Comparison of ENCODE assay signal across 27 mouse cellular contexts in the genomic region with DNA sequence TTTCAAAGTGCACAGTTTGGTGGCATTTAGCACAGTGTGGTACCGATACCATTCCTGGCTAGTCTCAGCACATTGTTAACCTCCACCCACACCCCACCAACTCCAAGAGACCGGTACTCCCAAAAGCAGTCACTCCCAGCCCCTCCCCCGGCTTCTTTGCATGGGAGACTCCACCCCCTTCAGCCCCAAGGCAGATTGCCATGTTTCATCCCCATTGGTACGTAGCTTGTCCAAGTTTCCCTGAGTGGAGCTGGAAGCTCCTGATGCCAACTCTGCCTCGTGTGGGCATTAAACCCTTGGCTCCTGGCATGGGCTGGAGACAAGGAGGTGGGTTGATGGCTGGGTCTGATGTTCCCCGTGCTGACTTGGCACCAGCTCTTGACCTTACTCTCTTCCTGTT.
A peak's percentile ranks its signal among the peaks of the same experiment; 100 is the strongest.
DNase-seq lines count a peak whose midpoint lies in the region; ATAC-seq and TF ChIP-seq lines count a peak whose summit lies in the region.
"Had no signal": no experiment of that assay in that cellular context is flagged by ENCODE, and none has a peak within 500 bp of the region (broad histone marks: within the 10 kb centered on the region; RNA-seq: fewer than 3 reads in every experiment).

No protein-coding gene starts in this region.

- H3K9me3 ChIP-seq in hindbrain, postnatal 0 days (ENCODE audit: low read length), result no peaks in the 10 kb centered on the region
- H3K9me3 ChIP-seq in hindbrain, embryonic 14.5 days (ENCODE audit: control insufficient read depth, low read length), result no peaks in the 10 kb centered on the region
- no peaks in the 10 kb centered on the region for H3K9me3 ChIP-seq in intestine, embryonic 15.5 days
- H3K9me3 ChIP-seq: embryonic facial prominence, embryonic 13.5 days; heart, embryonic 10.5 days; heart, embryonic 15.5 days; hindbrain, embryonic 12.5 days; limb, embryonic 10.5 days; limb, embryonic 15.5 days; neural tube, embryonic 13.5 days had no signal

- no peak overlapping the region for H3K9ac ChIP-seq in hindbrain, postnatal 0 days (replicated peaks; ENCODE audit: low read length)
- H3K9ac ChIP-seq in hindbrain, embryonic 14.5 days, result no peak overlapping the region
- H3K9ac ChIP-seq in intestine, embryonic 15.5 days, result no peak overlapping the region
- H3K9ac ChIP-seq: embryonic facial prominence, embryonic 13.5 days; heart, embryonic 15.5 days; hindbrain, embryonic 12.5 days; limb, embryonic 15.5 days; liver, embryonic 14.5 days; lung, embryonic 14.5 days; neural tube, embryonic 13.5 days had no signal

- H3K27me3 ChIP-seq in hindbrain, postnatal 0 days (ENCODE audit: insufficient read depth, low read length), result no peaks in the 10 kb centered on the region
- H3K27me3 ChIP-seq in hindbrain, embryonic 14.5 days (ENCODE audit: control insufficient read depth, insufficient read depth, low read length), result no peaks in the 10 kb centered on the region
- H3K27me3 ChIP-seq in intestine, embryonic 15.5 days (replicated peaks), result no peaks in the 10 kb centered on the region
- H3K27me3 ChIP-seq: CH12.LX; embryonic facial prominence, embryonic 13.5 days; heart, embryonic 15.5 days; limb, embryonic 15.5 days had no signal

- no peak overlapping the region for H3K4me2 ChIP-seq in hindbrain, postnatal 0 days (ENCODE audit: low read depth, low read length)
- H3K4me2 ChIP-seq in hindbrain, embryonic 14.5 days (replicated peaks), result no peak overlapping the region
- H3K4me2 ChIP-seq in intestine, embryonic 15.5 days (replicated peaks), result no peak overlapping the region
- H3K4me2 ChIP-seq: embryonic facial prominence, embryonic 13.5 days; heart, embryonic 15.5 days; hindbrain, embryonic 12.5 days; limb, embryonic 15.5 days; lung, embryonic 14.5 days; neural tube, embryonic 13.5 days had no signal

- no peak overlapping the region for H3K27ac ChIP-seq in hindbrain, postnatal 0 days
- no peak overlapping the region for H3K27ac ChIP-seq in hindbrain, embryonic 14.5 days
- H3K27ac ChIP-seq in intestine, embryonic 15.5 days, result no peak overlapping the region
- H3K27ac ChIP-seq: embryonic facial prominence, embryonic 13.5 days; heart, embryonic 10.5 days; heart, embryonic 15.5 days; hindbrain, embryonic 12.5 days; limb, embryonic 10.5 days; limb, embryonic 15.5 days; liver, embryonic 14.5 days; neural tube, embryonic 13.5 days had no signal

- ATAC-seq in hindbrain, postnatal 0 days, result peak; percentile 38; the same call in 1 of the 2 replicates
- ATAC-seq in hindbrain, embryonic 14.5 days (ENCODE audit: low FRiP score), result no peak
- ATAC-seq in intestine, embryonic 15.5 days, result no peak
- ATAC-seq: activated CD4-positive, CD25-positive, alpha-beta regulatory T cell, adult 4 months; inflammation-experienced regulatory T-cells, adult 6 months had no signal

- no peak for TF ChIP-seq CTCF in hindbrain, postnatal 0 days (IDR thresholded peaks at IDR 0.05; ENCODE audit: low read depth)

- H3K36me3 ChIP-seq in hindbrain, postnatal 0 days (ENCODE audit: insufficient read depth, low read length), result no peaks in the 10 kb centered on the region
- no peaks in the 10 kb centered on the region for H3K36me3 ChIP-seq in hindbrain, embryonic 14.5 days (replicated peaks; ENCODE audit: control insufficient read depth, insufficient read depth)
- H3K36me3 ChIP-seq in intestine, embryonic 15.5 days, result no peaks in the 10 kb centered on the region
- H3K36me3 ChIP-seq: embryonic facial prominence, embryonic 13.5 days; heart, embryonic 10.5 days; heart, embryonic 15.5 days; hindbrain, embryonic 12.5 days; limb, embryonic 10.5 days; limb, embryonic 15.5 days; neural tube, embryonic 13.5 days had no signal

- peak; percentile 63 for DNase-seq in hindbrain, postnatal 0 days (ENCODE audit: low spot score)
- DNase-seq in hindbrain, embryonic 14.5 days (ENCODE audit: low spot score), result no peak
- peak; percentile 10 for DNase-seq in right cerebral cortex, postnatal 4 days
- DNase-seq in right cerebral cortex, postnatal 25 days, result no peak
- peak; percentile 51 for DNase-seq in ZHBTc4 (ENCODE audit: low read depth, low spot score)
- DNase-seq: adrenal gland, adult 2 months; adrenal gland, postnatal 36 days; B cell, adult 2 months; cerebellum, adult 8-10 months; gastrocnemius, postnatal 14 days; kidney, adult 18-20 months; kidney, postnatal 36 days; lung, embryonic 14.5 days; lung, postnatal 14 days; thymus, postnatal 4 days had no signal

- no peak overlapping the region for H3K4me3 ChIP-seq in hindbrain, postnatal 0 days (ENCODE audit: low read length)
- H3K4me3 ChIP-seq in hindbrain, embryonic 14.5 days (replicated peaks; ENCODE audit: low read length), result no peak overlapping the region
- H3K4me3 ChIP-seq in intestine, embryonic 15.5 days (replicated peaks), result no peak overlapping the region
- H3K4me3 ChIP-seq: embryonic facial prominence, embryonic 13.5 days; heart, embryonic 10.5 days; heart, embryonic 15.5 days; hindbrain, embryonic 12.5 days; limb, embryonic 10.5 days; limb, embryonic 15.5 days; neural tube, embryonic 13.5 days had no signal

- 44% methylated on average over 6 of the region's 6 CpGs for WGBS in hindbrain, postnatal 0 days
- WGBS in hindbrain, embryonic 14.5 days, result 51% methylated on average over 6 of the region's 6 CpGs
- WGBS in intestine, embryonic 15.5 days, result 66% methylated on average over 6 of the region's 6 CpGs

- H3K4me1 ChIP-seq in hindbrain, postnatal 0 days (ENCODE audit: insufficient read depth, low read length), result peaks cover 2% of the 10 kb centered on the region; the same call in 1 of the 2 replicates
- H3K4me1 ChIP-seq in hindbrain, embryonic 14.5 days (replicated peaks; ENCODE audit: control insufficient read depth, insufficient read depth, low read length), result no peaks in the 10 kb centered on the region
- 0 out of 2 replicates have a peak, but pooled peaks cover under 1% of the 10 kb centered on the region for H3K4me1 ChIP-seq in intestine, embryonic 15.5 days (replicated peaks)
- H3K4me1 ChIP-seq: heart, embryonic 10.5 days; heart, embryonic 15.5 days; hindbrain, embryonic 12.5 days; limb, embryonic 15.5 days; neural tube, embryonic 13.5 days had no signal

Comparison
In these comparisons a context has a peak if more than half of its experiments do, and no peak if none do; other contexts are left out.
1. DNase-seq: peak in hindbrain, postnatal 0 days (single experiment), right cerebral cortex, postnatal 4 days (single experiment) and ZHBTc4 (single experiment); none in hindbrain, embryonic 14.5 days (single experiment) and right cerebral cortex, postnatal 25 days (single experiment).